In the genomic region with DNA sequence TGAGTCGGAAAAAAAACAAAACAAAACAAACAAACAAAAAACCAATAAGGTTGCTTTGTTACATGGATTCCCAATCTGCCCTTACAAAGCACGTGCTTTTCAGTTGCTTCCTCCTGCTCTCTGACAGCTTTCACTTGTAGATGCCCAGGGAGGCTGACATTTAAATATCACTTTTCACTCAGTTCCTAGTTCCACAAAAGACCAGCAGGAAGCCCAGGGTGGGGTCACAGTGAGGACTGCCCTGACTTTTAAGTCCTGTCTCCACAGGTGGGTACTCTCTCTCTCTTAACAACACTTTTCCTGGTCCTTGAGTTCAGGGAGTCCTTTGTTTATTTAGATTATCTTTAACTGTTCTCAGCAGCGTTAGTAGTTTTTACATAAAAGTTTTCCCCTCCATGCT, we compare ENCODE assay signal across 23 mouse cellular contexts.
DNase-seq lines count a peak whose midpoint lies in the region; ATAC-seq and TF ChIP-seq lines count a peak whose summit lies in the region.
"Had no signal": no experiment of that assay in that cellular context is flagged by ENCODE, and none has a peak within 500 bp of the region (broad histone marks: within the 10 kb centered on the region; RNA-seq: fewer than 3 reads in every experiment).

No protein-coding gene starts in this region.

- H3K27ac ChIP-seq in lung, embryonic 14.5 days (ENCODE audit: low read depth) = 0 out of 2 replicates have a peak overlapping the region, but pooled peaks have one; percentile 18
- no peak overlapping the region for H3K27ac ChIP-seq in lung, postnatal 0 days (ENCODE audit: low read length)
- peak overlapping the region; percentile 45; the same call in 1 of the 2 replicates for H3K27ac ChIP-seq in brown adipose tissue, adult 24 weeks (replicated peaks; ENCODE audit: low read depth, low read length)
- no peak overlapping the region for H3K27ac ChIP-seq in liver, embryonic 11.5 days (ENCODE audit: low read depth, low read length)
- H3K27ac ChIP-seq: forebrain, embryonic 12.5 days; hindbrain, embryonic 13.5 days; limb, embryonic 15.5 days; midbrain, embryonic 15.5 days; neural tube, embryonic 15.5 days; stomach, embryonic 15.5 days had no signal

- H3K27me3 ChIP-seq in lung, embryonic 14.5 days (ENCODE audit: insufficient read depth, low read length) = no peaks in the 10 kb centered on the region
- no peaks in the 10 kb centered on the region for H3K27me3 ChIP-seq in lung, postnatal 0 days (replicated peaks; ENCODE audit: insufficient read depth, low read length)
- H3K27me3 ChIP-seq in liver, embryonic 11.5 days (replicated peaks; ENCODE audit: control insufficient read depth, insufficient read depth, low read length) = no peaks in the 10 kb centered on the region
- H3K27me3 ChIP-seq: forebrain, embryonic 12.5 days; hindbrain, embryonic 13.5 days; limb, embryonic 15.5 days; midbrain, embryonic 15.5 days; neural tube, embryonic 15.5 days; Patski; stomach, embryonic 15.5 days had no signal

- H3K9me3 ChIP-seq in lung, embryonic 14.5 days (ENCODE audit: low read depth, low read length) = no peaks in the 10 kb centered on the region
- H3K9me3 ChIP-seq in lung, postnatal 0 days (ENCODE audit: low read length) = no peaks in the 10 kb centered on the region
- no peaks in the 10 kb centered on the region for H3K9me3 ChIP-seq in liver, embryonic 11.5 days (ENCODE audit: control insufficient read depth, low read length)
- H3K9me3 ChIP-seq: forebrain, embryonic 12.5 days; hindbrain, embryonic 13.5 days; limb, embryonic 15.5 days; midbrain, embryonic 15.5 days; neural tube, embryonic 15.5 days; stomach, embryonic 15.5 days had no signal

- H3K4me1 ChIP-seq in lung, embryonic 14.5 days (ENCODE audit: insufficient read depth) = no peaks in the 10 kb centered on the region
- no peaks in the 10 kb centered on the region for H3K4me1 ChIP-seq in lung, postnatal 0 days (ENCODE audit: insufficient read depth, low read depth, low read length)
- peaks cover 3% of the 10 kb centered on the region; the same call in 1 of the 2 replicates for H3K4me1 ChIP-seq in brown adipose tissue, adult 24 weeks (ENCODE audit: control insufficient read depth, insufficient read depth, insufficient read length, low read length)
- no peaks in the 10 kb centered on the region; the same call in 1 of the 2 replicates for H3K4me1 ChIP-seq in liver, embryonic 11.5 days (replicated peaks; ENCODE audit: control insufficient read depth, insufficient read depth, low read length)
- H3K4me1 ChIP-seq: midbrain, embryonic 15.5 days; neural tube, embryonic 15.5 days had no signal

- ATAC-seq in lung, embryonic 14.5 days (ENCODE audit: insufficient read depth) = no peak
- no peak for ATAC-seq in lung, postnatal 0 days
- ATAC-seq in monocyte, adult 5-6 weeks (replicated peaks; ENCODE audit: insufficient number of reproducible peaks, low FRiP score, low TSS enrichment, poor library complexity, severe bottlenecking) = peak; percentile 86
- no peak for ATAC-seq in liver, embryonic 11.5 days (replicated peaks; ENCODE audit: low FRiP score)
- ATAC-seq: midbrain, embryonic 15.5 days; Patski had no signal

- H3K4me3 ChIP-seq in lung, embryonic 14.5 days (ENCODE audit: low read depth, low read length) = no peak overlapping the region
- no peak overlapping the region for H3K4me3 ChIP-seq in lung, postnatal 0 days (ENCODE audit: low read depth, low read length)
- no peak overlapping the region for H3K4me3 ChIP-seq in brown adipose tissue, adult 24 weeks (ENCODE audit: insufficient read depth, low read depth, low read length)
- H3K4me3 ChIP-seq in liver, embryonic 11.5 days (ENCODE audit: low read depth, low read length) = no peak overlapping the region
- H3K4me3 ChIP-seq: forebrain, embryonic 12.5 days; hindbrain, embryonic 13.5 days; limb, embryonic 15.5 days; midbrain, embryonic 15.5 days; neural tube, embryonic 15.5 days; stomach, embryonic 15.5 days had no signal

- peak; percentile 80 for DNase-seq in heart, adult 11 months
- DNase-seq in heart, adult 8-10 months (ENCODE audit: low spot score) = no peak
- no peak for DNase-seq in lung, embryonic 14.5 days
- no peak for DNase-seq in lung, postnatal 0 days (ENCODE audit: low spot score)
- no peak for DNase-seq in liver, embryonic 11.5 days (ENCODE audit: low spot score)
- DNase-seq in adrenal gland, postnatal 36 days = no peak
- DNase-seq: adrenal gland, postnatal 25 days; cerebellum, adult 2 months; gastrocnemius, postnatal 14 days; heart, postnatal 14 days; kidney, adult 8-10 months; lung, postnatal 14 days; thymus, adult 18-20 months had no signal

- H3K9ac ChIP-seq in lung, embryonic 14.5 days = no peak overlapping the region
- no peak overlapping the region for H3K9ac ChIP-seq in lung, postnatal 0 days (replicated peaks; ENCODE audit: low read depth)
- no peak overlapping the region for H3K9ac ChIP-seq in liver, embryonic 11.5 days (ENCODE audit: low read depth, low read length)
- H3K9ac ChIP-seq: forebrain, embryonic 12.5 days; hindbrain, embryonic 13.5 days; limb, embryonic 15.5 days; midbrain, embryonic 15.5 days; neural tube, embryonic 15.5 days; stomach, embryonic 15.5 days had no signal

- no peak for TF ChIP-seq CTCF in lung, embryonic 14.5 days (IDR thresholded peaks at IDR 0.05; ENCODE audit: low read depth)
- TF ChIP-seq CTCF in lung, postnatal 0 days (IDR thresholded peaks at IDR 0.05) = no peak

- no peak overlapping the region for H3K4me2 ChIP-seq in lung, embryonic 14.5 days
- no peak overlapping the region for H3K4me2 ChIP-seq in lung, postnatal 0 days (replicated peaks; ENCODE audit: low read depth, low read length)
- H3K4me2 ChIP-seq in liver, embryonic 11.5 days = no peak overlapping the region
- H3K4me2 ChIP-seq: forebrain, embryonic 12.5 days; heart, embryonic 11.5 days; hindbrain, embryonic 13.5 days; limb, embryonic 15.5 days; midbrain, embryonic 15.5 days; neural tube, embryonic 15.5 days; stomach, embryonic 15.5 days had no signal

- no peak for TF ChIP-seq EP300 in lung, postnatal 0 days (IDR thresholded peaks at IDR 0.05)

- WGBS in lung, embryonic 14.5 days = 17% methylated on average over 3 of the region's 3 CpGs
- whole genome bisulfite sequencing in lung, postnatal 0 days = 21% methylated on average over 3 of the region's 3 CpGs
- 53% methylated on average over 3 of the region's 3 CpGs for WGBS in liver, embryonic 11.5 days

- H3K36me3 ChIP-seq in lung, embryonic 14.5 days (ENCODE audit: insufficient read depth) = peaks cover 51% of the 10 kb centered on the region
- peaks cover 11% of the 10 kb centered on the region; the same call in 1 of the 2 replicates for H3K36me3 ChIP-seq in lung, postnatal 0 days (ENCODE audit: insufficient read depth, low read length)
- peaks cover 24% of the 10 kb centered on the region; the same call in 1 of the 2 replicates for H3K36me3 ChIP-seq in liver, embryonic 11.5 days (ENCODE audit: control insufficient read depth, insufficient read depth, low read length)

Comparison
In these comparisons a context has a peak if more than half of its experiments do, and no peak if none do; other contexts are left out.
1. H3K27ac ChIP-seq: peak in lung, embryonic 14.5 days (single experiment) and brown adipose tissue, adult 24 weeks (single experiment); none in lung, postnatal 0 days (single experiment) and liver, embryonic 11.5 days (single experiment).